Mouse (Mus musculus) stomach, postnatal 0 days (tissue): ENCODE measurements around the gene Gpx8. TPM values are rescaled to one million over a fixed set of nuclear protein-coding genes. Genes with fewer than 3 reads are reported as not detected.
A peak's percentile ranks its signal among the peaks of the same experiment; 100 is the strongest.

ENCODE experiments used
- ATAC-seq: fragments of 200-750 bp; cut with Nextera tagmentation; 2 replicates; pipeline ENCODE4 v1.8.0; 2017; ENCODE audit not compliant: low FRiP score, low TSS enrichment
- DNase-seq: peaks from one replicate; pipeline ENCODE4 v3.0.0-alpha.2; 2016; ENCODE audit warnings: low spot score
- H3K27ac ChIP-seq: fragments of 300-500 bp; sonication (generic); replicated peaks from 2 replicates; pipeline ENCODE4 v1.5.1; 2014; ENCODE audit warnings: mild to moderate bottlenecking, control low read depth
- H3K27me3 ChIP-seq: fragments of 300-500 bp; sonication (generic); 2 replicates; pipeline ENCODE4 v1.6.1; 2014; ENCODE audit warnings: low read length; ENCODE audit not compliant: control insufficient read depth, insufficient read depth
- H3K36me3 ChIP-seq: fragments of 300-500 bp; sonication (generic); 2 replicates; pipeline ENCODE4 v1.6.1; 2014; ENCODE audit warnings: low read length, mixed read lengths; ENCODE audit not compliant: control insufficient read depth, insufficient read depth
- H3K4me1 ChIP-seq: fragments of 300-500 bp; sonication (generic); replicated peaks from 2 replicates; pipeline ENCODE4 v1.6.1; 2014; ENCODE audit warnings: antibody characterized with exemption; ENCODE audit not compliant: control insufficient read depth, insufficient read depth
- H3K4me2 ChIP-seq: fragments of 300-500 bp; sonication (generic); replicated peaks from 2 replicates; pipeline ENCODE4 v1.6.1; 2014; ENCODE audit warnings: low read depth, mild to moderate bottlenecking, control low read depth, moderate library complexity
- H3K4me3 ChIP-seq: fragments of 300-500 bp; sonication (generic); 2 replicates; pipeline ENCODE4 v1.5.1; 2014; ENCODE audit warnings: low read depth, low read length, control low read depth
- H3K9ac ChIP-seq: fragments of 300-500 bp; sonication (generic); 2 replicates; pipeline ENCODE4 v1.6.1; 2014; ENCODE audit warnings: mild to moderate bottlenecking, low read length, control low read depth, mixed read lengths
- H3K9me3 ChIP-seq: fragments of 300-500 bp; sonication (generic); 2 replicates; pipeline ENCODE4 v1.6.1; 2016; ENCODE audit warnings: low read length; ENCODE audit not compliant: control insufficient read depth
- CTCF ChIP-seq: IDR thresholded peaks from 2 replicates; pipeline ENCODE4 v1.5.1; 2016; ENCODE audit warnings: antibody characterized with exemption, low read depth, mild to moderate bottlenecking, moderate library complexity
- EP300 ChIP-seq: optimal IDR thresholded peaks from 2 replicates; pipeline ENCODE3; 2016; ENCODE audit warnings: antibody characterized with exemption
- WGBS: fragments of 180-500 bp; shearing (Covaris S2); extraction: QIAGEN DNeasy Blood & Tissue Kit; methylation state at CpG from one replicate; pipeline ENCODE4 v1.1.7; 2014; 5-methylcytosine and 5-hydroxymethylcytosine counted together
- microRNA counts: library from miRNA; unstranded; fragments of <30 nt; microRNA quantifications from one replicate; lab custom pipeline; 2015
- microRNA-seq: library from miRNA; unstranded; fragments of <30 nt; microRNA quantifications from one replicate; pipeline ENCODE4, GENCODE M21; 2016
- polyA plus RNA-seq: library from polyadenylated mRNA; unstranded; fragments of >200 nt; fragmentation: Nextera tagmentation; extraction: Ambion mirVana; gene quantifications from 2 replicates; pipeline ENCODE4 v1.2.1, GENCODE M21; 2015

The Gpx8 gene
- polyA plus RNA-seq, 1 experiment from 2014 or later = 104 TPM

DNA sequence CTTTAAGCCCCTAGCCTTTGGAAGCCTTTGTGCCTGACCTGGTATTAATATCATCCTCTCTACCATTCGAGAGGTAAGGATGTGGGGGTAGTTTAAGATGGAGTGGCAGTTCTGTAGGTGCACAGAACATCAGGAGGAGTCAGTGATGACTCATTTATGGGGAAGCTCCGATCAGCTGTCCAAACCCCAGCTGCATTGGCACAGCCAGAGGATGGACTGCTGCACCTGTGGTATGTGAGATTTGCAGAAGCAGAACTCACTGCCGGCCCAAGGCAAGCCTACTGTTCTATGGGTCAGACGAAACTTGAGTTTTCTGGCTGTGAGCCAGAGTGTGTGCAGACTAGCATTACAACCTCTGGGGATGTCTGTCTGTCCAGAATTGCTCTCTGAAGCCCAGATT lies 49.8 kb downstream of the Gpx8 start:
- TF ChIP-seq EP300 (no peak), CTCF (no peak)

DNA sequence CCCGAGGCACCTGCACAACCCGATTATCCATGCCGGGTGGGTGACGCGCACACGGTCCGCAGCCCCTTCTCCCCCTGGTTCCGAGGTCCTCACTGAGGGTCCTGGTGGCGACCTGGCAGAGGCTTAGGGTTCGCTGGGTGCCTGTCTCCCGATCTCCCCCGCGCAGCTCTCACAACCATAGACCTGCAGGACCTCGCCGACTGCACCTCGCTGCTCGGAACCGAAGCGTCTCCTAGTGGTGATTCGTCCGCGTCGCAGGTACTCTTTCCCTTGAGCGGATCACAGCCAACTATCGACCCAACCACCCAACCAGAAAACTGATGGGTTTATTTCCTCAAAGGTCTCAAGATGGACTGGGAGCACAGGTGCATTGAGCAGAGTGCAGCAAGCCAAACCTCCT lies 52.0 kb downstream of the Gpx8 start:
- Histone ChIP-seq H3K27me3 (peaks cover 24% of the 10 kb centered on the region), H3K36me3 (no peaks in the 10 kb centered on the region), H3K4me1 (peaks cover 11% of the 10 kb centered on the region; the same call in 1 of the 2 replicates), H3K4me3 (peak overlapping the region; percentile 41), H3K27ac (no peak overlapping the region), H3K4me2 (peak overlapping the region; percentile 71), H3K9ac (no peak overlapping the region), H3K9me3 (no peaks in the 10 kb centered on the region)
- TF ChIP-seq EP300 (no peak), CTCF (peak; percentile 86)
- ATAC-seq (peak; percentile 74), DNase-seq (peak; percentile 82)
- WGBS = 0% methylated on average over 23 of the region's 25 CpGs

More for the DNA sequence above, 49.8 kb downstream of the Gpx8 start:
- H3K9ac ChIP-seq = no peak overlapping the region
- H3K36me3 ChIP-seq = no peaks in the 10 kb centered on the region
- no peak overlapping the region for H3K27ac ChIP-seq
- H3K4me2 ChIP-seq = no peak overlapping the region
- no peak for ATAC-seq
- H3K4me3 ChIP-seq = no peak overlapping the region
- H3K4me1 ChIP-seq = peaks cover 11% of the 10 kb centered on the region; the same call in 1 of the 2 replicates
- H3K9me3 ChIP-seq = no peaks in the 10 kb centered on the region
- peaks cover 18% of the 10 kb centered on the region for H3K27me3 ChIP-seq
- WGBS = 54% methylated on average over 4 of the region's 4 CpGs
- no peak for DNase-seq

DNA sequence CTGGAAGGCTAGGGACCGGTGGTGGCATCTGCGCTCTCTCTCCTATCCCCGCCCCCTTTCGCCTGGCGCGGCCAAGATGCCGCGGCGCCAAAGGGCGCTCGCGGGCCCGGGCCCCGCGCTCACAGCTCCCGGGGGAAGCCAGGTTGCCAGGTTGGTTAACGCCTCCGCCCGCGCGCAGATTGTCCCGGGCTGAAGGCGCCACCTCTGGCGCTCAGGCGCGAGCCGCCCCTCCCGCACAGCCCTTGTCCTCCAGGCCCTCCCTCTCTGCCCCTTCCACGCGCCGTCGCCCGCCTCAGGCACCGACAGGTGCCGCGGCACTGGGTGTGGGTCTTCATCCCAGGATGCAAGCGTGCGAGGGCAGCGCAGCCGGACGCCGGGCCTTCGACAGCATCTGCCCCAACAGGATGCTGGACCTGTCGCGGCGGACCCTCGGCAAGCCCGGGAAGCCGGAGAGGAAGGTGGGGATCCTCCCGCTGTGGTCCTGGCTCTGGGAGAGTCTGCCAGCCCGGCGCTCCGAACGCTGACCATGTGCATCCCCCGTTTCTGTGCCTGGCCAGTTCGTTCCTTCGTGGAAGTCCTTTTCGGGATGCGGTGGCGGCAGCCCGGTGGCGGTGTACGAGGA lies 52.6 kb downstream of the Gpx8 start, which contains the start of gene Mcidas:
Gene Mcidas (plus strand): TSS at position 315 of the 622 bp plus-strand sequence.
- H3K27me3 ChIP-seq = peaks cover 26% of the 10 kb centered on the region
- H3K9me3 ChIP-seq = no peaks in the 10 kb centered on the region
- TF ChIP-seq CTCF (no peak), EP300 (no peak)
- H3K4me3 ChIP-seq = peak within 1 kb of the TSS; percentile 41
- no peak within 1 kb of the TSS for H3K27ac ChIP-seq
- peaks cover 10% of the 10 kb centered on the region; the same call in 1 of the 2 replicates for H3K4me1 ChIP-seq
- ATAC-seq (0 out of 2 replicates have a peak, but pooled peaks have one; percentile 35), DNase-seq (peak; percentile 53)
- peak within 1 kb of the TSS; percentile 71 for H3K4me2 ChIP-seq
- H3K9ac ChIP-seq = 0 out of 2 replicates have a peak within 1 kb of the TSS, but pooled peaks have one; percentile 4
- WGBS = under 1% methylated on average over 57 of the region's 63 CpGs
- no peaks in the 10 kb centered on the region for H3K36me3 ChIP-seq

MicroRNAs encoded within 50 kb of the gene (microRNA counts, 519-probe panel; counts per million panel counts)
- microRNA mmu-miR-449a (lab: Ali Mortazavi, UCI) = not detected
- not detected for microRNA mmu-miR-449b (lab: Ali Mortazavi, UCI)
- not detected for microRNA mmu-miR-449c (lab: Ali Mortazavi, UCI)

Small RNAs within 50 kb of the gene (microRNA-seq; reads per million reads assigned to microRNA genes)
- gene Mir449a (207 reads per million, percentile 53 among the genes with 10 or more reads in this experiment), gene Mir449b (not detected), gene Mir449c (not detected)

Other genes starting within 250 kb of the Gpx8 start
- 126 and 137 TPM in 2 replicates for gene Plpp1, start 245.6 kb downstream of the Gpx8 start, polyA plus RNA-seq
- gene Mtrex, start 119.0 kb downstream of the Gpx8 start, polyA plus RNA-seq = 21.5 and 21.7 TPM in 2 replicates
- 11.3 and 13.0 TPM in 2 replicates for gene Dhx29, start 119.0 kb downstream of the Gpx8 start, polyA plus RNA-seq
- 0.21 and 0.41 TPM in 2 replicates for gene Ccno, start 58.6 kb downstream of the Gpx8 start, polyA plus RNA-seq
- gene Mcidas, start 52.6 kb downstream of the Gpx8 start, polyA plus RNA-seq = 0.11 and 0.17 TPM in 2 replicates
- not detected in 2 replicates for gene Cdc20b, start 11.3 kb downstream of the Gpx8 start, polyA plus RNA-seq
- gene Gzma, start 54.6 kb upstream of the Gpx8 start, polyA plus RNA-seq = 0.33 and 0.71 TPM in 2 replicates
- 0.46 and 0.75 TPM in 2 replicates for gene Esm1, start 163.2 kb upstream of the Gpx8 start, polyA plus RNA-seq
- not detected in 2 replicates for gene Gzmk, start 179.5 kb upstream of the Gpx8 start, polyA plus RNA-seq
- 0.89 and 1.1 TPM in 2 replicates for gene BC067074, start 246.7 kb upstream of the Gpx8 start, polyA plus RNA-seq